Mouse (Mus musculus) CH12.LX (cell line): Measurements from ENCODE around the gene Krt12. TPM values are rescaled to one million over a fixed set of nuclear protein-coding genes. Genes with fewer than 3 reads are reported as not detected.
A peak's percentile ranks its signal among the peaks of the same experiment; 100 is the strongest.

Source experiments
- DNase-seq: peaks from one replicate; pipeline ENCODE4 v3.0.0-alpha.2; 2013; ENCODE audit errors: extremely low read depth
- H3K27ac ChIP-seq: 2 replicates; pipeline ENCODE4 v1.5.1; 2012; ENCODE audit warnings: low read depth, mild to moderate bottlenecking, control low read depth, moderate library complexity; ENCODE audit not compliant: insufficient read depth
- H3K27me3 ChIP-seq: replicated peaks from 2 replicates; pipeline ENCODE3; 2012; ENCODE audit warnings: inconsistent platforms
- H3K36me3 ChIP-seq, 2 experiments: replicated peaks in 1 of 2; 2 replicates each; pipeline versions ENCODE3 to v1.6.1; 2012; ENCODE audit warnings: inconsistent platforms in 1 of 2, low read length in 1 of 2, mild to moderate bottlenecking in 1 of 2, mixed read lengths in 1 of 2, moderate library complexity in 1 of 2; ENCODE audit not compliant: control insufficient read depth in 1 of 2, insufficient read depth in 1 of 2
- H3K4me1 ChIP-seq, 2 experiments: 2 replicates each; pipeline ENCODE4 v1.6.1; 2012; ENCODE audit warnings: inconsistent platforms in 1 of 2, moderate library complexity in 1 of 2; ENCODE audit not compliant: insufficient read depth in 2 of 2, control insufficient read depth in 1 of 2
- H3K4me2 ChIP-seq: 2 replicates; pipeline ENCODE4 v1.6.1; 2012; ENCODE audit warnings: low read depth, mild to moderate bottlenecking, control low read depth; ENCODE audit not compliant: poor library complexity, insufficient read depth, severe bottlenecking
- H3K4me3 ChIP-seq, 3 experiments: fragments of 150-350 bp in 1 of 3; sonication (generic) in 1 of 3; replicated peaks in 1 of 3; 2 replicates each; pipeline versions ENCODE3 to v1.5.1; 2011 to 2012; ENCODE audit warnings: low read depth in 2 of 3, low read length in 2 of 3, mild to moderate bottlenecking in 2 of 3, moderate library complexity in 2 of 3, control low read depth in 1 of 3, improper control_type of control experiment in 1 of 3, inconsistent platforms in 1 of 3, mixed read lengths in 1 of 3; ENCODE audit not compliant: poor library complexity in 1 of 3
- H3K79me2 ChIP-seq: replicated peaks from 2 replicates; pipeline ENCODE4 v1.6.1; 2012; ENCODE audit warnings: mild to moderate bottlenecking, moderate library complexity; ENCODE audit not compliant: control insufficient read depth, poor library complexity, insufficient read depth, severe bottlenecking; ENCODE audit errors: extremely low read depth
- H3K9ac ChIP-seq: 2 replicates; pipeline ENCODE4 v1.6.1; 2012; ENCODE audit warnings: low read depth, mild to moderate bottlenecking, control low read depth, moderate library complexity; ENCODE audit not compliant: insufficient read depth
- H3K9me3 ChIP-seq: replicated peaks from 2 replicates; pipeline ENCODE3; 2012; ENCODE audit warnings: low read length, inconsistent platforms, mixed read lengths
- CTCF ChIP-seq, 2 experiments: IDR thresholded peaks in 1 of 2; conservative IDR thresholded peaks in 1 of 2; 2 replicates each; pipeline ENCODE4 v1.5.1; 2011 to 2012; ENCODE audit warnings: low read depth in 2 of 2, low read length in 2 of 2, improper control_type of control experiment in 1 of 2, inconsistent platforms in 1 of 2, mild to moderate bottlenecking in 1 of 2, moderate library complexity in 1 of 2
- E2F4 ChIP-seq: IDR thresholded peaks from 2 replicates; pipeline ENCODE4 v1.6.1; 2011; ENCODE audit warnings: low read depth, low read length, improper control_type of control experiment; ENCODE audit not compliant: insufficient replicate concordance
- ELF1 ChIP-seq: IDR thresholded peaks from 2 replicates; pipeline ENCODE4 v1.6.1; 2014; ENCODE audit warnings: low read depth, mild to moderate bottlenecking, inconsistent platforms, low read length, improper control_type of control experiment
- EP300 ChIP-seq: IDR thresholded peaks from 2 replicates; pipeline ENCODE4 v1.6.1; 2011; ENCODE audit warnings: low read length, improper control_type of control experiment
- IRF4 ChIP-seq: IDR thresholded peaks from 2 replicates; pipeline ENCODE4 v1.6.1; 2014; ENCODE audit warnings: low read depth, mild to moderate bottlenecking, inconsistent platforms, low read length, improper control_type of control experiment
- JUN ChIP-seq: IDR thresholded peaks from 2 replicates; pipeline ENCODE4 v1.6.1; 2011; ENCODE audit warnings: low read depth, mild to moderate bottlenecking, low read length, improper control_type of control experiment, moderate library complexity; ENCODE audit not compliant: insufficient read depth
- JUND ChIP-seq: conservative IDR thresholded peaks from 2 replicates; pipeline ENCODE4 v1.6.1; 2011; ENCODE audit warnings: low read depth, low read length, improper control_type of control experiment
- KAT2A ChIP-seq: IDR thresholded peaks from 2 replicates; pipeline ENCODE4 v1.6.1; 2012; ENCODE audit warnings: low read length, improper control_type of control experiment, inconsistent platforms; ENCODE audit not compliant: insufficient replicate concordance
- MAX ChIP-seq: IDR thresholded peaks from 2 replicates; pipeline ENCODE4 v1.6.1; 2011; ENCODE audit warnings: low read length, improper control_type of control experiment
- MEF2A ChIP-seq: IDR thresholded peaks from 2 replicates; pipeline ENCODE4 v1.6.1; 2014; ENCODE audit warnings: low read depth, mild to moderate bottlenecking, inconsistent platforms, low read length, improper control_type of control experiment, borderline replicate concordance
- MYC ChIP-seq: IDR thresholded peaks from 2 replicates; pipeline ENCODE4 v1.6.1; 2011; ENCODE audit warnings: low read depth, mild to moderate bottlenecking, improper control_type of control experiment, low read length
- NELFE ChIP-seq: IDR thresholded peaks from 2 replicates; pipeline ENCODE4 v1.6.1; 2011; ENCODE audit warnings: low read depth, low read length, improper control_type of control experiment
- POLR2A ChIP-seq: IDR thresholded peaks from 2 replicates; pipeline ENCODE4 v1.6.1; 2011; ENCODE audit warnings: low read depth, mild to moderate bottlenecking, improper control_type of control experiment, low read length
- RAD21 ChIP-seq: IDR thresholded peaks from 2 replicates; pipeline ENCODE4 v1.6.1; 2011; ENCODE audit warnings: low read depth, mild to moderate bottlenecking, low read length, improper control_type of control experiment, moderate library complexity
- RCOR1 ChIP-seq: conservative IDR thresholded peaks from 2 replicates; pipeline ENCODE4 v1.6.1; 2012; ENCODE audit warnings: low read depth, mild to moderate bottlenecking, inconsistent platforms, low read length, improper control_type of control experiment
- SMC3 ChIP-seq: IDR thresholded peaks from 2 replicates; pipeline ENCODE4 v1.6.1; 2011; ENCODE audit warnings: low read depth, low read length, improper control_type of control experiment
- TBP ChIP-seq: conservative IDR thresholded peaks from 2 replicates; pipeline ENCODE4 v1.6.1; 2011; ENCODE audit warnings: low read depth, low read length, improper control_type of control experiment
- TCF12 ChIP-seq: IDR thresholded peaks from 2 replicates; pipeline ENCODE4 v1.6.1; 2014; ENCODE audit warnings: low read depth, mild to moderate bottlenecking, inconsistent platforms, low read length, improper control_type of control experiment
- USF1 ChIP-seq: IDR thresholded peaks from 2 replicates; pipeline ENCODE4 v1.6.1; 2014; ENCODE audit warnings: low read depth, mild to moderate bottlenecking, inconsistent platforms, low read length, improper control_type of control experiment
- ZC3H11A ChIP-seq: IDR thresholded peaks from 2 replicates; pipeline ENCODE4 v1.6.1; 2012; ENCODE audit warnings: low read depth, mild to moderate bottlenecking, inconsistent platforms, low read length, improper control_type of control experiment
- ZKSCAN1 ChIP-seq: IDR thresholded peaks from 2 replicates; pipeline ENCODE4 v1.6.1; 2012; ENCODE audit warnings: low read depth, inconsistent platforms, low read length, improper control_type of control experiment, borderline replicate concordance
- ZNF384 ChIP-seq: IDR thresholded peaks from 2 replicates; pipeline ENCODE4 v1.6.1; 2012; ENCODE audit warnings: low read depth, low read length, improper control_type of control experiment, inconsistent platforms
- dilution Hi-C: fragments of 300-500 bp; cut with MboI; formaldehyde crosslinking; loops from 2 replicates; pipeline ENCODE4 v1.14.3; 2020; ENCODE audit warnings: low sequenced_read_pairs; ENCODE audit not compliant: extremely low pct_unique_long_range_greater_than_20kb, extremely low pct_ligation_motif_present
- in situ Hi-C: fragments of 300-500 bp; cut with MboI; formaldehyde crosslinking; loops from 3 replicates; pipeline ENCODE4 v1.14.3; 2019; ENCODE audit warnings: low sequenced_read_pairs, low pct_ligation_motif_present, low pct_unique_long_range_greater_than_20kb, mixed read lengths
- polyA plus RNA-seq: library from polyadenylated mRNA; unstranded; fragments of >175 nt; gene quantifications from 2 replicates; pipeline ENCODE4 v1.2.1, GENCODE M21; 2012; ENCODE audit warnings: low read depth; ENCODE audit not compliant: insufficient read length
- total RNA-seq, 2 experiments: library from RNA; depleted of rRNA; stranded (reverse); fragments of 300-350 nt in 1 of 2; fragments of >200 nt in 1 of 2; gene quantifications; 2 replicates each; pipeline ENCODE4 v1.2.3; 2012 to 2014

Krt12 gene
- total and polyA plus RNA-seq, 3 experiments = not detected

GRCm38 (mm10) chr11:99379568-99379967, 42.5 kb downstream of the Krt12 start:
- DNase-seq = peak; percentile 91
- no peaks in the 10 kb centered on the region for H3K79me2 ChIP-seq
- in situ Hi-C loops = loop anchor here (25.0 kb wide), 1 partner anchor 908 kb away; no protein-coding TSS in a partner anchor

GRCm38 (mm10) chr11:99374803-99375202, 47.3 kb downstream of the Krt12 start, which contains the start of gene Krt28:
Krt28 (minus strand) TSS chr11:99374903.
- H3K27ac ChIP-seq = no peak within 1 kb of the TSS
- no peaks in the 10 kb centered on the region for H3K79me2 ChIP-seq
- no peaks in the 10 kb centered on the region for H3K9me3 ChIP-seq
- no peak within 1 kb of the TSS for H3K4me2 ChIP-seq
- no peaks in the 10 kb centered on the region for H3K36me3 ChIP-seq
- H3K4me3 ChIP-seq = no peak within 1 kb of the TSS
- H3K4me1 ChIP-seq = peaks cover 17 to 22% of the 10 kb centered on the region in 2 experiments
- no peak for TF ChIP-seq EP300
- no peak for TF ChIP-seq NELFE
- no peak for TF ChIP-seq ZNF384
- TF ChIP-seq MAX = no peak
- no peak for DNase-seq
- dilution Hi-C loops (no loop called here), in situ Hi-C loops (loop anchor here (25.0 kb wide), 1 partner anchor 912 kb away; no protein-coding TSS in a partner anchor)
- H3K9ac ChIP-seq = no peak within 1 kb of the TSS
- H3K27me3 ChIP-seq = peaks cover 21% of the 10 kb centered on the region

More at GRCm38 (mm10) chr11:99379568-99379967, 42.5 kb downstream of the Krt12 start:
- H3K36me3 ChIP-seq = peaks cover 0 to 2% of the 10 kb centered on the region in 2 experiments
- TF ChIP-seq TBP (0 out of 2 replicates have a peak, but pooled peaks have one; percentile 5), MYC (peak; percentile 44; the same call in 1 of the 2 replicates), CTCF (conservative IDR thresholded peaks at IDR 0.05 in 1 of 2, IDR thresholded peaks at IDR 0.05 in 1 of 2; ENCODE audit: low read depth in 2 of 2, low read length in 2 of 2) (peak; percentile 95 to 99), NELFE (no peak; the same call in 1 of the 2 replicates), RAD21 (no peak; the same call in none of the 2 replicates), IRF4 (0 out of 2 replicates have a peak, but pooled peaks have one; percentile 56), SMC3 (peak; percentile 94), ZC3H11A (peak; percentile 70), POLR2A (no peak), MAX (0 out of 2 replicates have a peak, but pooled peaks have one; percentile 23)
- H3K4me3 ChIP-seq = no peak overlapping the region
- H3K27ac ChIP-seq = no peak overlapping the region
- peaks cover 12% of the 10 kb centered on the region for H3K27me3 ChIP-seq
- dilution Hi-C loops = no loop called here
- no peak overlapping the region for H3K9ac ChIP-seq
- H3K4me2 ChIP-seq = no peak overlapping the region
- no peaks in the 10 kb centered on the region for H3K9me3 ChIP-seq
- H3K4me1 ChIP-seq = peaks cover 12 to 14% of the 10 kb centered on the region in 2 experiments

- peak overlapping the region; percentile 73 for H3K9ac ChIP-seq
- peak overlapping the region; percentile 62 for H3K27ac ChIP-seq
- in situ Hi-C loops (no loop called here), dilution Hi-C loops (no loop called here)
- peak overlapping the region; percentile 94 for H3K4me2 ChIP-seq
- H3K9me3 ChIP-seq = no peaks in the 10 kb centered on the region
- H3K79me2 ChIP-seq = no peaks in the 10 kb centered on the region
- peaks cover 25 to 27% of the 10 kb centered on the region in 2 experiments for H3K4me1 ChIP-seq
- H3K4me3 ChIP-seq = peak overlapping the region; percentile 1 to 37 (median 35)
- H3K27me3 ChIP-seq = peaks cover 46% of the 10 kb centered on the region
- no peaks in the 10 kb centered on the region for H3K36me3 ChIP-seq
- DNase-seq = peak; percentile 98
- 0 out of 2 replicates have a peak, but pooled peaks have one; percentile 73 for TF ChIP-seq E2F4
- peak; percentile 63; the same call in 1 of the 2 replicates for TF ChIP-seq ELF1
- peak; percentile 86 for TF ChIP-seq MEF2A
- TF ChIP-seq JUND = peak; percentile 66
- peak; percentile 61 for TF ChIP-seq JUN
- peak; percentile 86 for TF ChIP-seq IRF4
- peak; percentile 89 for TF ChIP-seq TBP
- peak; percentile 82 for TF ChIP-seq TCF12
- TF ChIP-seq USF1 = peak; percentile 91
- TF ChIP-seq ZKSCAN1 = no peak
- TF ChIP-seq POLR2A = peak; percentile 82
- peak; percentile 30; the same call in 1 of the 2 replicates for TF ChIP-seq ZNF384
- 0 out of 2 replicates have a peak, but pooled peaks have one; percentile 68 for TF ChIP-seq KAT2A
- peak; percentile 73; the same call in 1 of the 2 replicates for TF ChIP-seq RCOR1
- no peak for TF ChIP-seq ZC3H11A
Measured at GRCm38 (mm10) chr11:99369853-99370451, 52.1 kb downstream of the Krt12 start.
